Mouse (Mus musculus): ENCODE results near the gene Elf5.

Elf5 gene

GRCm38 (mm10) chr2:103478326-103478725, 66.8 kb downstream of the Elf5 start:
- DNase-seq: no peak

GRCm38 (mm10) chr2:103480240-103480639, 68.8 kb downstream of the Elf5 start:
- DNase-seq: no peak

DNA sequence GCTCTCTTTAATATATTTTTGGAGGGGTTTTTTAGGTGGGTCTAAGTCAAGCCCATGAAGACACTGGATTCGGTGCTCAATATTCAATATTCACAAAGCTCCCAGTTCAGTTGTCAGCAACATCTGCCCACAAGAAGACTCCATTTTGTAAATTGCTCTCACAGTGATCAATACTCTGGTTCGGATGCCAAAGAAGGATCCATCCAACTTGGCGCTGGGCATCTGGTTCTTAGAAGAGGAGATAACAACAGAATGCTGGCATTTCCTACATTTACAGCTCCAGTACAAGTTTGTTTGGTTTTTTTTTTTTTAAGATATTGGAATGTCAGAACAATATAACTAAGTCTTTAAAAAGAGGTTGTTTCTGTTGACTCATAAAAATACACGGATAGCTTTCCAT, 69.4 kb downstream of the Elf5 start:
- no peak for DNase-seq

DNA sequence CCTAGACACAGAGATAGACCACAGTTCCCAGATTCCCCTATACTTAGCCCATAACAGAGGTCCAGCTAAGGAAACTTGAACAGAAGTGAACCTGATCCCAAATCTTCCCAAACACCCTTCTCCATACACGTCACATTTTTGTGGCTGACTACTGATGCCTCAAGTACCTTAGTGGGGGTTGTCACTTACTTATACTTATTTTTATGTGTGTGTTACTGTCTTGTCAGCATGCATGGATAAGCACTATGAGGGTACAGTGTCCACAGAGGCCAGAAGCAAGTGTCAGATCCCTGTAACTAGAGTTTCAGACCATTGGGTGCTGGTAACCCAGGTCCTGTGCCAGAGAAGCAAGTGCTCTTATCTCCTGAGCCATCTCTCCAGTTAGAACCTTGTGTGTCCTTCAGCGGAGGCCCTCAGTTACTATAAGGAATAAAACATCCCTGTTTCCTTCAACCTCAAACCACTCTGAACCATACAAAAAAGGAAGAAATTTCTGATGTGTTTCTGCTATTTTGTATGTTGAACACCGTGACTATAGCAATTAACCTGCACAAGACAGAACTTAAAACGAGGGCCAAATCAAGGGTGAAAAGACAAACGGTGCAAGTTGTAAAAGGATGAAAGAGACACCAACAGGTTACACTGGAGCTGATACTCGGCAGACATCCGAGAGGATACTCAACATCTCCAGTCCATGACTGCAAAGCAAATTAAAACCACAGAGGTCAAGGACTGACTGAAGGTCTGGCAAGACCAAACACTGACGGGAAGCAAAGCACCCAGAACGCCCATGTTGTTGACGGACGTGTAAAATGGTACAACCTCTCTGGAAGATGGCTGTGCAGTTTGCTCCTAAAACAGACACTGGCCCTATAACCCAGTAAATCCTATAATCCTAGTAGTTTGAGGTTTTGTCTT, 70.1 kb downstream of the Elf5 start:
- DNase-seq: no peak

DNA sequence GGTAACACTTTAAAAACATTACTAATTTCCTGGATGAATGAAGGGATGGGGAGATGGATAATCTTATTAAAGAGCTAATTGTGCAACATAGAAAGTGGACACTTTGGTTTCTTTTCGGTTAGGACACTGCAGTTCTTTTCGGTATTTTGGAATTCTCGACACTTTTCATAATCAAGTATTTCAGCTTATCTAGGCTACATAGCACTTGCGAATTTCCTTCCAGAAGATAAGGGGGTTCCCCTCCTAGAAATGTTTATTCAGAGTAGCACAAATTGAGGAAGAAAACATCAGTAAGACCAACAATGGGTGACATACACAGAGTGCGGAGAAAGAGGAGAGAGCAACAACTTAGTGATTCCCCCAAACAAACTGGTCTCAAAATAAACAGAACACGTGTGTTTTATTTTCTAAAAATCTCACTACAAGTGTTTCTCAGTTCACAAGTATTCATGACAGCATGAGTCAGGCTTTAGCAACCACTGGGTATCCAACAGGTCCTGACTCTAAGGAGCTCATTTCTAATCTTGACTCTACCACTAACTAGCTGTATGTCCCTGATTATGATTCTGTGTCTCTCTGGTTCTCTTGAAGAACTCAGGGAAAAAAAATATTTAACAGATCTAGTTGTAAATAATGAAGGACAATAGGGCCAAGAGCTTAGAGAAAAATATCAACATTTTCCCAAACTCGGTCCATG, 71.9 kb downstream of the Elf5 start:
- DNase-seq: no peak

DNA sequence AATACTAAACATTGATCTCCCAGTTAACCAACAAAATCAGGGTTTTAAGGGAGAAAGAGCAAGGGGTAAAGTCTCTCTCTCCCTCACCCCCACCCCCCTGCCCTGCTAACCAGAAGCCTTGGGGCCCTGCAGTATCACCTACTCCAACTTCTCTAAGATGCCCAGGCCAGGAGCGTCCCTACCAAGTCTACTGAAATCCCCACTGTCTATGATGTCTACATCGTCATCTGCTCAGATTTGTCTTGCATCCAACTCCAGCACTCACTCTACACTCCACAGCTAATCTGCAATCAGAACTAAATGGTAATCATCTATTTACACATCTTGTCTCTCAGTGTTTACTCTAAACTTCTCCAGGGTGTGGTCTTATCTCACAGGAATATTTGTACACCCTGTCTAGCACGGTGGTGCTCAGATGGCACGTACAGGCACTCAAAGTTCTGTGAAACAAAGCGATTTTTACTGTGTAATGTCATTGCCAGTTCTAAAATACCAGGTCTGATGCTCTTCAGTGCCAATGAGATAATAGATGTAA, 72.6 kb downstream of the Elf5 start:
- DNase-seq: no peak

DNA sequence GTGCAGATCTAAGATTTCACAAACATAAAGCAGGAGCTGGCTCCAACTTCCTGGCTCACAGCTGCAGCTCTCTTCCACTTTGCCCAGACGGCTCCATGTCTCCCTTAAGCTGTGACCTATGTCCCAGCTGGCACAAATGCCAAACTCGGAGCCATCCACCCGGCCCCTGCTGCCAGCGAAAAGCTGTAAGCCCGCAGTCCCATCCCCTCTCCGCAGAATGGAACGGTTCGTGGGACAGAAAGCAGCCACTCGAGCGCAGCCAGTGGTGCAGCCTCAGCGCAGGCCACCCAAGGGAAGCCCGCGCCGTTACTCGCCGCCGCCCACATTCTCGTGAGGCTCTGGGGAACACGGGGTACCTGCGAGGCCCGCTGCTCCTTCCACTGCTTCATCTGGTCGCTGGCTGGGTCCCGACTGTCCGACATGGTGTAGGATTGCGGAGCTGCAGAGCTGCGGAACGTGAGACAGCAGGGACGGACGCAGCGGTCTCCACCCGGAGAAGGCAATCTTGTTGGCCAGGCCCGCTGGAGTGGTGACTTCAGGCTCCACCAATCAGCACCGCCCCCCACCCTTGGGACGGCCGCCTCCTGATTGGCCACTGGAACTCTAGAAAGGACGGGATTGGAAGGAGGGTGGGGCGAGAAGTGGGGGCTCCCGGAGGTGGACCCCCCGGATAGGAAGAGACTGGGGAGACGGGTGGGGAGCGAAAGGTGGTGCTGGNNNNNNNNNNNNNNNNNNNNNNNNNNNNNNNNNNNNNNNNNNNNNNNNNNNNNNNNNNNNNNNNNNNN, 73.3 kb downstream of the Elf5 start, which contains the start of gene Cat:
Gene Cat (minus strand): TSS at position 544 of the 785 bp plus-strand sequence.
- DNase-seq: peak; percentile 97

DNA sequence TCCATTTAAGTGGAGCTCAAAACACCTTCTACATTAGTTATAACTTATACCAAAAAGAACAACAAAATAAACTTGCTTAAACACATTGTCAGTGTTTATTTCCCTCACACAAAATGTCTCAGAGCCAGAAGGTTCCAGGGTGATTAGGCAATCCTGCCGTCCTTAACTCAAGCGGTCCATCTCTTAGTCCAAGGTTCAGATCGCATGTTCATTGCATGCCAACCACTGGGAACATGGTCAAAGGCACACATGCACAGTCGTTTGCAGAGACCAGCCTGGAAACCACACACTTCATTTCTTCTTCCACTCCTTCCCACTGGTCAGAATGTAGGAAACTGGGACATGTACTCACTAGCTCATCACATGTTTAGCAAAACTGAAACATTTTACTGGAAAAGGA, 81.0 kb downstream of the Elf5 start:
- DNase-seq: no peak

DNA sequence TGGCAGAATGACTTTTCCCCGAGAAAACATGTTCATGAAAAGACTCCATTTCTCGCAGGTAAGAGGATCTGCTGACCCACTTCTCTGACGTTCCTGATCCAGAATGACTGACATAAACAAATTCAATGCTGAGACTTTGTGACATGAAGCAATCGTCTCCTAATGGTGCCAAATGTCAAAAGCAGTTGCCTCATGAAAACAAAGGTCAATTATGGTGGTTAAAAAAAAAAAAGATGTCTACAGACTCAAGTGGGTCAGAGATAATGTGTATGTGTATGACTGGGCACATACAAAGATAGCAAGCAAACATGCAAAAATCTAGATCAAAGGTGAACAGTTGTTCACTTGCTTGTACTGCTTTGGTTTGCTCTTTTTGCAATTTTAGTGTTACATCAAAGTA, 82.3 kb downstream of the Elf5 start:
- no peak for DNase-seq

DNA sequence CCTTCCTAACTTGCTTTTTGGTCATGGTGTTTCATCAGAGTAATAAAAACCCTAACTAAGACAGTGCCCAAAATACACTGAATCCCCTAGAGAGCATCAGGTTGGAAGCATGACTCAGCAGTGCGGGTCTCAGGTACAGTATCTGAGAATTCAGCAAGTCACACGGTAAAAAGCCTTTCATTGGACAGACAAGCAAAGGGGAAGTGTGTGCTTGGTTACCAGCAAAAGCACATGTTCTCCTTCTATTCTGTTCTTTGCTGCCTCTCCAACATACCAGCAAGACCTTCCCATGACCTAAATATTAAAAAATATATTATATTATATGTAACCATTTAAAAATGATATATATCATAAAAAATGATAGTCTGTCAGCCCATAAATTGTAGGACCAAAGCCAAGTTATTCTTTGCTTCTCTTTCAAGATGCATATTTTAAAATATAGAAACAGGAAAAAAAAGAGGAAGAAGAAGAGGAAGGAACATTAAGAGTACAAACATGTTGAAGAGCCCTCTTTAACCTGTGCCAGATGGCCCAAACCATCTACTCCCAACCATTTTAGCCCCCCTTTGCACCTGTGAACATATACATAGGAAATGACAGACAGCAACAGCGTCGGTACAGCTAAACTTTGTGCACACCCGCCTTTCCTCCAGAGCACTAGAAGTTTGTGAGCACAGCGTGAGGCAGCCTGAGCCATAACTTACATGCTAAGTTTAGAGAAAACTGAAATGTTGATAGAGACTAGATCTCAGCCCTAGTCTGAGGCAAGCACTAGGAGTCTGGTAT, 84.3 kb downstream of the Elf5 start:
- DNase-seq: no peak

Measured in kidney, postnatal 14 days (tissue).